Mouse (Mus musculus) cerebellum, adult 11 months (tissue): ENCODE data around the gene Txnrd2.

Experiments used
- DNase-seq: peaks from one replicate; pipeline ENCODE4 v3.0.0; 2022

Gene Txnrd2

GRCm38 (mm10) chr16:18455407-18455806 is 29.2 kb downstream of the Txnrd2 start:
- DNase-seq: no peak

- no peak for DNase-seq
Measured at GRCm38 (mm10) chr16:18458661-18459060, 32.5 kb downstream of the Txnrd2 start.

- DNase-seq: no peak
Measured at GRCm38 (mm10) chr16:18459335-18459954, 33.3 kb downstream of the Txnrd2 start.

- no peak for DNase-seq
Measured at GRCm38 (mm10) chr16:18459955-18460370, 33.8 kb downstream of the Txnrd2 start.

- DNase-seq: no peak
Measured at GRCm38 (mm10) chr16:18460826-18461225, 34.6 kb downstream of the Txnrd2 start.

- no peak for DNase-seq
Measured at GRCm38 (mm10) chr16:18462031-18462430, 35.8 kb downstream of the Txnrd2 start.

- DNase-seq: no peak
Measured at GRCm38 (mm10) chr16:18462598-18462997, 36.4 kb downstream of the Txnrd2 start.

- DNase-seq: no peak
Measured at GRCm38 (mm10) chr16:18464271-18464670, 38.1 kb downstream of the Txnrd2 start.

- no peak for DNase-seq
Measured at GRCm38 (mm10) chr16:18470829-18471228, 44.6 kb downstream of the Txnrd2 start.

GRCm38 (mm10) chr16:18471381-18471955 is 45.3 kb downstream of the Txnrd2 start:
- DNase-seq: no peak

- DNase-seq: no peak
Measured at GRCm38 (mm10) chr16:18471976-18472375, 45.8 kb downstream of the Txnrd2 start.

- DNase-seq: no peak
Measured at GRCm38 (mm10) chr16:18472416-18472815, 46.2 kb downstream of the Txnrd2 start.

- DNase-seq: no peak
Measured at GRCm38 (mm10) chr16:18472976-18473375, 46.8 kb downstream of the Txnrd2 start.

GRCm38 (mm10) chr16:18474021-18474420 is 47.8 kb downstream of the Txnrd2 start:
- no peak for DNase-seq

GRCm38 (mm10) chr16:18477996-18478395 is 51.8 kb downstream of the Txnrd2 start:
- no peak for DNase-seq

GRCm38 (mm10) chr16:18479667-18480066 is 53.5 kb downstream of the Txnrd2 start:
- no peak for DNase-seq

GRCm38 (mm10) chr16:18480933-18481485 is 54.8 kb downstream of the Txnrd2 start:
- DNase-seq: no peak

GRCm38 (mm10) chr16:18482431-18482830 is 56.2 kb downstream of the Txnrd2 start:
- DNase-seq: no peak

GRCm38 (mm10) chr16:18483839-18484238 is 57.7 kb downstream of the Txnrd2 start:
- DNase-seq: no peak

- DNase-seq: no peak
Measured at GRCm38 (mm10) chr16:18484386-18484785, 58.2 kb downstream of the Txnrd2 start.

GRCm38 (mm10) chr16:18484794-18485435 is 58.7 kb downstream of the Txnrd2 start:
- DNase-seq: no peak

- no peak for DNase-seq
Measured at GRCm38 (mm10) chr16:18486126-18486525, 59.9 kb downstream of the Txnrd2 start.

GRCm38 (mm10) chr16:18490281-18490680 is 64.1 kb downstream of the Txnrd2 start:
- DNase-seq: no peak

- no peak for DNase-seq
Measured at GRCm38 (mm10) chr16:18490894-18491293, 64.7 kb downstream of the Txnrd2 start.
